Mouse (Mus musculus) CH12.LX (cell line): ENCODE results near the gene Prrt3.

Experiments
- CHD1 ChIP-seq: IDR thresholded peaks from 2 replicates; pipeline ENCODE4 v1.6.1; 2012; ENCODE audit warnings: low read depth, low read length, improper control_type of control experiment, inconsistent platforms
- CTCF ChIP-seq, 2 experiments: IDR thresholded peaks in 1 of 2; conservative IDR thresholded peaks in 1 of 2; 2 replicates each; pipeline ENCODE4 v1.5.1; 2011 to 2012; ENCODE audit warnings: low read depth in 2 of 2, low read length in 2 of 2, improper control_type of control experiment in 1 of 2, inconsistent platforms in 1 of 2, mild to moderate bottlenecking in 1 of 2, moderate library complexity in 1 of 2
- E2F4 ChIP-seq: IDR thresholded peaks from 2 replicates; pipeline ENCODE4 v1.6.1; 2011; ENCODE audit warnings: low read depth, low read length, improper control_type of control experiment; ENCODE audit not compliant: insufficient replicate concordance
- EP300 ChIP-seq: IDR thresholded peaks from 2 replicates; pipeline ENCODE4 v1.6.1; 2011; ENCODE audit warnings: low read length, improper control_type of control experiment
- MAFK ChIP-seq: IDR thresholded peaks from 2 replicates; pipeline ENCODE4 v1.6.1; 2011; ENCODE audit warnings: low read length, improper control_type of control experiment; ENCODE audit not compliant: insufficient replicate concordance
- MAX ChIP-seq: IDR thresholded peaks from 2 replicates; pipeline ENCODE4 v1.6.1; 2011; ENCODE audit warnings: low read length, improper control_type of control experiment
- MEF2A ChIP-seq: IDR thresholded peaks from 2 replicates; pipeline ENCODE4 v1.6.1; 2014; ENCODE audit warnings: low read depth, mild to moderate bottlenecking, inconsistent platforms, low read length, improper control_type of control experiment, borderline replicate concordance
- NELFE ChIP-seq: IDR thresholded peaks from 2 replicates; pipeline ENCODE4 v1.6.1; 2011; ENCODE audit warnings: low read depth, low read length, improper control_type of control experiment
- PAX5 ChIP-seq: IDR thresholded peaks from 2 replicates; pipeline ENCODE4 v1.6.1; 2012; ENCODE audit warnings: low read length, inconsistent platforms, mixed read lengths
- POLR2A ChIP-seq: IDR thresholded peaks from 2 replicates; pipeline ENCODE4 v1.6.1; 2011; ENCODE audit warnings: low read depth, mild to moderate bottlenecking, improper control_type of control experiment, low read length
- POLR2AphosphoS2 ChIP-seq: IDR thresholded peaks from 2 replicates; pipeline ENCODE4 v1.6.1; 2011; ENCODE audit warnings: low read depth, low read length, improper control_type of control experiment
- SMC3 ChIP-seq: IDR thresholded peaks from 2 replicates; pipeline ENCODE4 v1.6.1; 2011; ENCODE audit warnings: low read depth, low read length, improper control_type of control experiment
- TBP ChIP-seq: conservative IDR thresholded peaks from 2 replicates; pipeline ENCODE4 v1.6.1; 2011; ENCODE audit warnings: low read depth, low read length, improper control_type of control experiment

DNA sequence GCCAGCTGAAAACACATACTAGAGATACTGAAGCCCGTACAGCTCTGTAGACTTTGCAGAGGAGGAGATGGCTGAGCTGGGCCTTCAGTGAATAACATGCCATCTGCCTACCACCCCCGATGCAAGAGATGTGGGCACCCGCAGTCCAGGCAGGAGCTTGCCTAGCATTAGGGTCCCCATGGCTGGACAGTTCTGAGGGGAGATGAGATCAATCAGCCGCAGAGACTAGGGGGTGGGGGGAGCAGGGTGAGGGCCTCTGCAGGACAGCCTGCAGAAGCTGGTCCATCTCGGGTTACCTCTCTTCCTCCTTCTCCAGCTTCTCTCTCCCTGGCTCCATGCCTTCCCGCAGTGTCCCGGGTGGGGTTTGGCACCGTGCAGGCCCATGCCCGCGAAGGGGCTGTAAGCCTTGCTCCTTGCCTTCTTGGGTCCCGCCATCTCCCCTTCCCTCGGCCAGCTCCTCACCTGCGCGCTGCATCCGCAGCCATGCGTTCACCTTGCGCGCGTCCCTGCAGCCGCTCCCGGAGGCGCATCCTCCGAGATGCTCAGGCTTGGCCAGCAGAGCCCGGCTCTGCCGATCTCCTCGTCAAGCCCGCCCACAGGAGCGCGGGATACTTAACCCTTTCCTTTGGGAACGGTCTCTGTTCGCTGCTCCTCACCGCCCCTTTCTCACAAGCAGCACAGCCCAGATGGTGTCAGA lies at the start of gene Prrt3:
- TF ChIP-seq MEF2A (no peak), POLR2AphosphoS2 (no peak), E2F4 (no peak), CHD1 (no peak), CTCF (conservative IDR thresholded peaks at IDR 0.05 in 1 of 2, IDR thresholded peaks at IDR 0.05 in 1 of 2; ENCODE audit: low read depth in 2 of 2, low read length in 2 of 2) (no peak), POLR2A (no peak), PAX5 (no peak), MAFK (no peak), MAX (no peak), SMC3 (no peak), EP300 (no peak), NELFE (no peak), TBP (no peak)
